Mouse (Mus musculus) cortical plate, adult 2 months (tissue): ENCODE measurements at regions not wholly inside any gene's neighbourhood (a gene's known extent, or its start where the extent isn't known, plus 50 kb on each side); places are given as distances from the start of the nearest gene placed in this dataset.

Experiments used
- CTCF ChIP-seq: fragments of 200-500 bp; IDR thresholded peaks from 2 replicates; pipeline ENCODE4 v1.5.1; 2011; ENCODE audit warnings: mild to moderate bottlenecking, control low read depth, low read length; ENCODE audit not compliant: insufficient read depth; ENCODE audit errors: extremely low read depth
- POLR2A ChIP-seq: fragments of 200-500 bp; IDR thresholded peaks from 2 replicates; pipeline ENCODE4 v1.6.1; 2011; ENCODE audit warnings: mild to moderate bottlenecking, low read length, control low read depth; ENCODE audit not compliant: insufficient read depth; ENCODE audit errors: extremely low read depth

DNA sequence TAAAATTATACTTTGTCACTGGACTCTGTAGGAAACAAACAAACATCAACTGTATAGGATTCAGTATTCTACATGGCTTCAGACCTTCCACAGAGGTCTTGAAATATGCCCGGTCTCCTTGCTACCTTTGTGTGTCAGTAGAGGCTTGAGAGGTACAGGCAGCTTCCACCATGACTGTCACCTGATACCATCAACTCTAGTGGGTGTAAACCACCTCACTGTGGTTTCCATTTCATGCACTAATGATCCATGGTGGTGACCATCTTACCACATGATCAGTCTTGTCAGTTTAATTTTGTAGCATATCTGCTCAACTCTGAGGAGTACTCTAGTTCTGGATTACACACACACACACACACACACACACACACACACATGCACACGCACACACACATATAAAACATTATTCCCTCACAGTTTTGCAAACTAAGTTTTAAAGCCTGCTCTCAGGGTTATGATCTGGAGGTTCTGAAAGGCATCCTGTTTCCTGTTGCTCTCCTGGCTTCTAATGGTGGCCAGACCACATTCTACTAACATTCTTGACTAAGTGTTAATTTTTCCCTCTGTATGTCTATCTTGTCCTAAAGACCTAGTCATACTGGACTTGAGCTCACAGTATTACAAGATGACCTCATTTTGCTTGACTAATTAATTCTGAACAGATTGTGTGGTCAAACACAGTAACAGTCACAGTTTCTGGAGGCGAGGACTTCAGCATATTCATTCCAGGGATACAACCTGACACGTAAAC is 106.7 kb upstream of the Rgs1 start:
- no peak for TF ChIP-seq CTCF
- no peak for TF ChIP-seq POLR2A
